Mouse (Mus musculus) kidney, adult 2 months (tissue): ENCODE results near the gene Wfdc6a.

Experiments used
- CTCF ChIP-seq: fragments of 200-500 bp; conservative IDR thresholded peaks from 2 replicates; pipeline ENCODE4 v1.5.1; 2011; ENCODE audit warnings: low read depth, mild to moderate bottlenecking, control low read depth, low read length, moderate library complexity, mixed read lengths; ENCODE audit not compliant: insufficient read depth, insufficient read length
- POLR2A ChIP-seq: fragments of 200-500 bp; IDR thresholded peaks from one replicate; pipeline ENCODE4 v1.6.1; 2011; ENCODE audit warnings: low read depth, low read length, control low read depth

- no peak for TF ChIP-seq POLR2A
- peak; percentile 90 for TF ChIP-seq CTCF
These were observed 54.1 kb downstream of the Wfdc6a start for GRCm38 (mm10) chr2:164531169-164531568.
